1 mouse cellular context compared by ENCODE assay signal in the genomic region with DNA sequence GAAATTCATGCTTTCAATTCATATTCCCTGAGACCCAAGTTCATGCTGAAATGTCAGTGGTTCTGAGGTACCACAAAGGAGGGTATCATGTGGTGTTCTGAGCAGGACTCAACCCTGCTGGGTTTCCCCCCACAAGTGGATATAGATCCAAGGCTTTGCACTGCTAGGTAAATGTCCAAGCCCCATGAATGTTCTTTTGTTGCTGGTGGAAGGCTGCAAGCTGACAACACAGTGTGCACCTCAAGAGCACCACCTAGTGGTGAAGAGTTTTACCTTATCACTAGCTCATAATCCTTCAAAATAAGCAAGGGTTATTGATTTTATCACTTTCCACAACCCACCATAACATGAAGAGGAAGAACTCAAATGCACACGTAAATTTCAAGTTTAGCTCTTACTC.
A peak's percentile ranks its signal among the peaks of the same experiment; 100 is the strongest.
TF ChIP-seq lines count a peak whose summit lies in the region.

No protein-coding gene starts in this region.

TF ChIP-seq in CH12.LX, 34 proteins besides CTCF, POLR2A, EP300 and RAD21:
- TF ChIP-seq KAT2A (IDR thresholded peaks at IDR 0.05; ENCODE audit: insufficient replicate concordance, low read length) (no peak), SMC3 (IDR thresholded peaks at IDR 0.05; ENCODE audit: low read depth, low read length) (peak; percentile 44)
